Mouse (Mus musculus): ENCODE measurements at regions not wholly inside any gene's neighbourhood (a gene's known extent, or its start where the extent isn't known, plus 50 kb on each side); places are given as distances from the start of the nearest gene placed in this dataset.
A peak's percentile ranks its signal among the peaks of the same experiment; 100 is the strongest.

GRCm38 (mm10) chr2:114835694-114836093 lies 180.9 kb upstream of the Dph6 start:
- no peak for DNase-seq (ENCODE audit: low spot score)

GRCm38 (mm10) chr2:114843696-114844388 lies 189.1 kb upstream of the Dph6 start:
- DNase-seq (ENCODE audit: low spot score): no peak

GRCm38 (mm10) chr2:114844389-114844771 lies 189.6 kb upstream of the Dph6 start:
- no peak for DNase-seq (ENCODE audit: low spot score)

- DNase-seq (ENCODE audit: low spot score): no peak
Observed at GRCm38 (mm10) chr2:114848439-114848838, 193.7 kb upstream of the Dph6 start.

GRCm38 (mm10) chr2:114848914-114849313 lies 194.2 kb upstream of the Dph6 start:
- DNase-seq (ENCODE audit: low spot score): no peak

GRCm38 (mm10) chr2:114853715-114854530 lies 199.2 kb upstream of the Dph6 start:
- peak; percentile 82 for DNase-seq (ENCODE audit: low spot score)

GRCm38 (mm10) chr2:114872272-114872671 lies 217.5 kb upstream of the Dph6 start:
- no peak for DNase-seq (ENCODE audit: low spot score)

GRCm38 (mm10) chr2:114873090-114873489 lies 218.3 kb upstream of the Dph6 start:
- no peak for DNase-seq (ENCODE audit: low spot score)

GRCm38 (mm10) chr2:114879084-114879483 lies 224.3 kb upstream of the Dph6 start:
- DNase-seq (ENCODE audit: low spot score): no peak

GRCm38 (mm10) chr2:114879784-114880183 lies 225.0 kb upstream of the Dph6 start:
- no peak for DNase-seq (ENCODE audit: low spot score)

GRCm38 (mm10) chr2:114885734-114886260 lies 231.0 kb upstream of the Dph6 start:
- no peak for DNase-seq (ENCODE audit: low spot score)

- no peak for DNase-seq (ENCODE audit: low spot score)
Observed at GRCm38 (mm10) chr2:114898812-114899211, 244.0 kb upstream of the Dph6 start.

- DNase-seq (ENCODE audit: low spot score): no peak
Observed at GRCm38 (mm10) chr2:114911845-114912500, 257.2 kb upstream of the Dph6 start.

GRCm38 (mm10) chr2:114915025-114915690 lies 260.4 kb upstream of the Dph6 start:
- no peak for DNase-seq (ENCODE audit: low spot score)

- peak; percentile 9 for DNase-seq (ENCODE audit: low spot score)
Observed at GRCm38 (mm10) chr2:114918420-114919332, 263.9 kb upstream of the Dph6 start.

- no peak for DNase-seq (ENCODE audit: low spot score)
Observed at GRCm38 (mm10) chr2:114923911-114924310, 269.1 kb upstream of the Dph6 start.

GRCm38 (mm10) chr2:114935436-114935835 lies 280.7 kb upstream of the Dph6 start:
- no peak for DNase-seq (ENCODE audit: low spot score)

GRCm38 (mm10) chr2:114938416-114939147 lies 283.8 kb upstream of the Dph6 start:
- DNase-seq (ENCODE audit: low spot score): no peak

GRCm38 (mm10) chr2:114966111-114966510 lies 311.3 kb upstream of the Dph6 start:
- no peak for DNase-seq (ENCODE audit: low spot score)

GRCm38 (mm10) chr2:114968651-114969050 lies 313.9 kb upstream of the Dph6 start:
- no peak for DNase-seq (ENCODE audit: low spot score)

Measured in layer of hippocampus, adult 11-12 months (tissue).